In the genomic region with DNA sequence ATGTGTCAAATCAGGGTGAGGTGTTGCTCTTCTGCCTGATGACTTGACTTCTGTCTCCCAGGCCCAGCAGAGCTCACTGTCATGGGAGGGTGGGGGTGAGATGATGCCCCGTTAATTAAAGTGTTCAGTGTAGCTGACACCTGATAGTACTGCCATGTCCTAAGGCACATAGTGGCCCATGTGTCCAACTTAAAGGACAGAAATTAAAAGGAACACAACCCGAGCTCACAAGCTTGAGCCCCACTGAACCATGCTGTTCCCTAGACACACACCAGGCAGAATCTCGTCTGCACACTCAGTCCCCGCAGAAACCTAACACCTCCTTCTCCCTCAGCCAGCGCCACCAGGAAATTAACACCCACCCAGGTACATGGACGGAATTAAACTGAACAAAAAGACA, we compare ENCODE assay signal across 36 mouse cellular contexts. TPM values are rescaled to one million over a fixed set of nuclear protein-coding genes. Genes with fewer than 3 reads are reported as not detected.
"Had no signal": no experiment of that assay in that cellular context is flagged by ENCODE, and none has a peak within 500 bp of the region (broad histone marks: within the 10 kb centered on the region; RNA-seq: fewer than 3 reads in every experiment).

No protein-coding gene starts in this region.

- H3K27me3 ChIP-seq: heart, embryonic 12.5 days; hindbrain, embryonic 12.5 days; intestine, embryonic 15.5 days; liver, embryonic 13.5 days; liver, embryonic 15.5 days had no signal

- H3K36me3 ChIP-seq: heart, embryonic 10.5 days; heart, embryonic 12.5 days; hindbrain, embryonic 10.5 days; hindbrain, embryonic 12.5 days; intestine, embryonic 15.5 days; limb, embryonic 10.5 days; limb, embryonic 12.5 days; liver, embryonic 13.5 days; liver, embryonic 15.5 days had no signal

- ATAC-seq: hindbrain, embryonic 16.5 days; inflammation-experienced regulatory T-cells, adult 6 months; intestine, embryonic 15.5 days; intestine, postnatal 0 days had no signal

- H3K4me3 ChIP-seq: gastrocnemius, adult 2 months; heart, embryonic 10.5 days; heart, embryonic 12.5 days; hindbrain, embryonic 10.5 days; hindbrain, embryonic 12.5 days; intestine, embryonic 15.5 days; layer of hippocampus, adult 2 months; left cerebral cortex, adult 2 months; limb, embryonic 10.5 days; limb, embryonic 12.5 days; liver, embryonic 13.5 days; liver, embryonic 15.5 days had no signal

- H3K27ac ChIP-seq: gastrocnemius, adult 2 months; heart, embryonic 10.5 days; hindbrain, embryonic 10.5 days; hindbrain, embryonic 12.5 days; hindbrain, embryonic 14.5 days; intestine, embryonic 15.5 days; layer of hippocampus, adult 2 months; left cerebral cortex, adult 2 months; limb, embryonic 10.5 days; limb, embryonic 12.5 days; liver, embryonic 13.5 days; liver, embryonic 15.5 days had no signal

- H3K9me3 ChIP-seq: heart, embryonic 10.5 days; heart, embryonic 12.5 days; hindbrain, embryonic 10.5 days; hindbrain, embryonic 12.5 days; intestine, embryonic 15.5 days; limb, embryonic 10.5 days; limb, embryonic 12.5 days; liver, embryonic 13.5 days; liver, embryonic 15.5 days had no signal

- H3K9ac ChIP-seq: heart, embryonic 12.5 days; hindbrain, embryonic 12.5 days; hindbrain, embryonic 14.5 days; intestine, embryonic 15.5 days; limb, embryonic 12.5 days; liver, embryonic 13.5 days; liver, embryonic 15.5 days had no signal

- H3K4me1 ChIP-seq: heart, embryonic 10.5 days; heart, embryonic 12.5 days; hindbrain, embryonic 10.5 days; hindbrain, embryonic 12.5 days; intestine, embryonic 15.5 days; limb, embryonic 10.5 days; limb, embryonic 12.5 days; liver, embryonic 13.5 days; liver, embryonic 15.5 days had no signal

- H3K4me2 ChIP-seq: heart, embryonic 12.5 days; hindbrain, embryonic 12.5 days; hindbrain, embryonic 14.5 days; intestine, embryonic 15.5 days; limb, embryonic 12.5 days; liver, embryonic 11.5 days; liver, embryonic 13.5 days; liver, embryonic 15.5 days had no signal

- DNase-seq: gastrocnemius, adult 2 months; gastrocnemius, postnatal 10 days; gastrocnemius, postnatal 25 days; heart, postnatal 10 days; heart, postnatal 4 days; kidney, adult 8-10 months; kidney, postnatal 10 days; kidney, postnatal 25 days; kidney, postnatal 4 days; liver; liver, embryonic 13.5 days had no signal

RNA-seq across cellular contexts. Expression of a gene that starts 4.3 kb away (rescaled TPM):
- total RNA-seq: gastrocnemius, adult 2 months; gastrocnemius, postnatal 25 days; granulocyte monocyte progenitor cell, adult 5-6 weeks; heart, adult 8-10 months; heart, postnatal 10 days; heart, postnatal 25 days; heart, postnatal 4 days; layer of hippocampus, adult 2 months; layer of hippocampus, postnatal 10 days; layer of hippocampus, postnatal 25 days; left cerebral cortex, adult 2 months; left cerebral cortex, postnatal 14 days; left cerebral cortex, postnatal 36 days had no signal
- polyA plus RNA-seq: frontal cortex, adult 2 months; heart, embryonic 10.5 days; heart, embryonic 12.5 days; heart, embryonic 14.5 days; hindbrain, embryonic 10.5 days; hindbrain, embryonic 12.5 days; hindbrain, embryonic 14.5 days; hindbrain, embryonic 16.5 days; inflammation-experienced regulatory T-cells, adult 6 months; intestine, embryonic 15.5 days; intestine, postnatal 0 days; limb, embryonic 10.5 days; limb, embryonic 12.5 days; limb, embryonic 14.5 days; liver, embryonic 15.5 days had no signal
